Mouse (Mus musculus): ENCODE measurements around the gene Ttll3.

Gene Ttll3

DNA sequence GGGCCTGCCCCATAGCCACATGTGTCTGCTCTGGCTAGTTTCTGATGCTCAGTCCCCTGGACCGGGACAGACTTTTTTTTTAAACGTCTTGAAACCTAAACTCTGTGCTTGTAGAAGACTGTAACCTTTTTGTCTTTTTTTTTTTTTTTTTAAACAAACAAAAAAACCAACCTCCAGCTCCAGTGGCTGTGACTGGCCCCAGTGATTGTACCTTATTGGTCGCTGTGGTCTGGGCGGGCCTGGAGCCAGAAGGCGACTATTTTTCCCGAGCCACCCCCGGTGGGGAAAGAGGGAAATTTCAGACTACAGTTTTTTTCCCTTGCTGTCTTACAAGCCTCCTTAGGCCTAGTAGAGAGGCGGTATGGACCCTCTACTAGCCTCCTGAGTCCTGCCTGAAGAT lies at the start of gene Ttll3:
Ttll3 (plus strand) TSS at position 301 of the 400 bp plus-strand sequence.
- no peak for DNase-seq (ENCODE audit: low spot score in 2 of 2)

DNA sequence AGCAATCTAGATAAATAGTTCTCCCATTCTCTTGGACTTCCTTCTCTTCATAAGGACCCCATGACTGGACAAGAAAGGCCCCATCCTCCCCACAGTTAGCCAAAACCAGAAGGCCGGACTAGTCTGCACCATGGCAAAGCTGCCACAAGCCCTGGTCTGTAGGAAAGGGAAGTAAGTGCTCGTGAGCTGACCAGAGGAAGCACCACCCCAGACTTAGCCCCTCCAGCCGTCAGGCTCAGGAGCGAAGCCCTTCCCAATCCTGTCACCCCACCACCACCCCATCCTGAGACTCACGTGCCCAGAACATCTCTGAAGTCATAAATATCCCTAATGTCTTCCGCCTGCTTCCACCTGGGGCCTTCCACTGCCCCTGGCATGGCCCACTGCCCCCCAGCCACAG lies 47.5 kb upstream of the Ttll3 start:
- no peak for DNase-seq (ENCODE audit: low spot score in 2 of 2)

- DNase-seq (ENCODE audit: low spot score in 2 of 2), result no peak
These were observed 46.8 kb upstream of the Ttll3 start for GRCm38 (mm10) chr6:113342297-113342696.

GRCm38 (mm10) chr6:113343177-113344092 lies 45.6 kb upstream of the Ttll3 start, which contains the start of gene Camk1:
Gene Camk1, minus strand, starts transcription at chr6:113343984.
- DNase-seq (ENCODE audit: low spot score in 2 of 2), result peak; percentile 37 to 54

- no peak for DNase-seq (ENCODE audit: low spot score in 2 of 2)
These were observed 44.7 kb upstream of the Ttll3 start for GRCm38 (mm10) chr6:113344321-113344720.

GRCm38 (mm10) chr6:113346897-113347296 lies 42.2 kb upstream of the Ttll3 start:
- no peak for DNase-seq (ENCODE audit: low spot score in 2 of 2)

- no peak for DNase-seq (ENCODE audit: low spot score in 2 of 2)
These were observed 38.5 kb upstream of the Ttll3 start for GRCm38 (mm10) chr6:113350538-113350937.

- DNase-seq (ENCODE audit: low spot score in 2 of 2), result no peak
These were observed 37.9 kb upstream of the Ttll3 start for GRCm38 (mm10) chr6:113351161-113351560.

DNA sequence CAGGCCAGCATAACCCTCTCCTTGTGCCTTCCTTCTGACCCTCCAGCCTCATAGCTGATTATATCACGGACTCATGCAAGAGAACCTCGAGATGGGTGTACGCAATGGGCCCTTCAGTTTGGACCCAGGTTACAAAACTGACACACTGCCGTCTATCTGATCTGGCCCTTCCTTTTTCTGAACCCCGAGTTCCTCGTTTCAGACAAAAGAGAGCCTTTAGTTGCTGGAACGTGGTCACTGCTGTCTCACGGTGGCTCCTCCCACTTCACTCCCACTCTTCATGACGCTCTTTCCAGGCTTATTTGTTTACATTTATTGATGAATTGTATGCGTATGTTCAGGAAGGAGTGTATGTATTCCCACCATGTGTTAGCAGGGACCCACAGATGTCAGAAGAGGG lies 37.4 kb upstream of the Ttll3 start:
- DNase-seq (ENCODE audit: low spot score in 2 of 2), result no peak

- DNase-seq (ENCODE audit: low spot score in 2 of 2), result no peak
These were observed 36.2 kb upstream of the Ttll3 start for GRCm38 (mm10) chr6:113352820-113353219.

DNA sequence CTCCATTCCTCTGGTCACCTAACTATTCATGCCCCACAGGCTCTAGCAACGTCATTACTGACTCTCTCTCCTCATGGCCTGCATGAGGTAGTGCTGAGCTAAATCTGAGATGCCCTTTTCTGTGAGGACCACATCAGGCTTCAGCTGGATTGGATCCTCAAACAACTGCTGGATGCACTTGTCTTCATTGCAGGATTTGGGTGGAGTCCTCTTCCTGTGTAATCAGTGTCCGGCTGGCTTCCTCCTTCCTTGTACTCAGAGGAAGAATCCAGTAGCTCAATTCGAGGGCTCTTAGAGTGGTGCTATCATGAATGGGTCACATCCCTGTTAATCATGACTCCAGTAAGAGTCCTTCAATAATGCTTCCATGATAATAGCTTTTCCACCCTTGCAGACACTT lies 35.4 kb upstream of the Ttll3 start:
- DNase-seq (ENCODE audit: low spot score in 2 of 2), result no peak

- no peak for DNase-seq (ENCODE audit: low spot score in 2 of 2)
These were observed 27.6 kb upstream of the Ttll3 start for GRCm38 (mm10) chr6:113361476-113361875.

DNA sequence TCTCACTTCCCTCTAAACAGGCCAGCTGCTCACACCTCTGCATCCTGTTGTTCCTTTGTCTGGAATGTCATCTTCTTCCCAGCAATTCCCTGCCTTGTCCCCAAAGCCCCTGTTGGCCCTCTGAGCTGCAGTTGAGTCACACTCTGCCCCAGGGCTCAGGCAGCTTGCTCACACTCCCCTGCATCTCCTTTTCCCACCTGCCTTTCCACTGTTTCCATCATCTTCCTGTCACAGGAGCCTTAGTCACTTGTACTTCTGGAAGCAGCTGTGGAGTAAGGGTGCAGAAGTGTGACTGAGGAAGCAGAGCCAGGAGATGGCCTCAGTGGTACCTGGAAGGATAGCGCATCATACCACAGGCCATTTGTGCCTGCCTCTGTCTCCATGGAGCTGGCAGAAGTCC lies 26.8 kb upstream of the Ttll3 start:
- DNase-seq (ENCODE audit: low spot score in 2 of 2), result no peak

GRCm38 (mm10) chr6:113364518-113365135 lies 24.4 kb upstream of the Ttll3 start:
- no peak for DNase-seq (ENCODE audit: low spot score in 2 of 2)

- no peak for DNase-seq (ENCODE audit: low spot score in 2 of 2)
These were observed 22.4 kb upstream of the Ttll3 start for GRCm38 (mm10) chr6:113366639-113367038.

- DNase-seq (ENCODE audit: low spot score in 2 of 2), result no peak
These were observed 21.5 kb upstream of the Ttll3 start for GRCm38 (mm10) chr6:113367574-113367973.

DNA sequence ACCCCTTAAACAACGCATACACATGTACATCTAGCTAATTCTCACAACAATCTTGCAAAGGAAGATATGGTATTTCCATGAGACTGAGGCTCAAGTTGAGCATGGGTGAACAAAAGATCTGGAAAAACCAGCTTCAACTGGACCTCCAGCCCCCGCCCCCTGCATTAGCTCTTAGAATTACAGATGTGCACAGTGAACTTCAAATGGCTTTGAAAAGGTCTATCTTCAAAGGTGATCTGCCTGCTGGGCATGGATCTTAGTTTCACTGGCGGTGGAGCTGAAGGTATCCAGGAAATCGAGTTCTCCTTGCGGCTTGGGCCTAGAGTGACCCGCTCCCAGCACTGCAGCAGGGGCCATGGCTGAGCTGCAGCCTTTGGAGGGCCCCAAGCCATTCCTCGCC lies 20.9 kb upstream of the Ttll3 start:
- DNase-seq (ENCODE audit: low spot score in 2 of 2), result no peak

GRCm38 (mm10) chr6:113368577-113368976 lies 20.5 kb upstream of the Ttll3 start:
- no peak for DNase-seq (ENCODE audit: low spot score in 2 of 2)

- DNase-seq (ENCODE audit: low spot score in 2 of 2), result no peak
These were observed 18.7 kb upstream of the Ttll3 start for GRCm38 (mm10) chr6:113370194-113370929.

- DNase-seq (ENCODE audit: low spot score in 2 of 2), result no peak
These were observed 15.6 kb upstream of the Ttll3 start for GRCm38 (mm10) chr6:113373491-113373890.

DNA sequence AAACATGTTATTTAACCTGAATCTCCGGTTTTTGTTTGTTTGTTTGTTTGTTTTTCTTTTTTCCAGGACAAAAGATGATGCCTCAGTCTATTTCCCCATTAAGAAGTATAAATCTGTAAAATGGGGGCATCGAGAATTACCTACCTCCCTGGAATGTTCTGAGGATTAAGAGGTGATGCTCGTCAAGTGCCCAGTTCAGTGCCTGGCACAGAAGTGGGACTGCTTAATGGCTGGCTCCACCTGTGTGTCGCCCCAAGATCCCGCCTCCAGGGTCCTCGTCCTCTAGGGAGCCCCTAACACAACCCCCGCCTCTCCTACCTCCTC lies 11.9 kb upstream of the Ttll3 start:
- no peak for DNase-seq (ENCODE audit: low spot score in 2 of 2)

All from natural killer cell, adult 2 months (primary cell).